Comparison of ENCODE assay signal across 8 mouse cellular contexts in genomic region chr9:64533488-64534119, GRCm38 (mm10).
DNase-seq lines count a peak whose midpoint lies in the region; ATAC-seq lines count a peak whose summit lies in the region.

No protein-coding gene starts in this region.

- no peaks in the 10 kb centered on the region for H3K9me3 ChIP-seq in lung, embryonic 15.5 days
- no peaks in the 10 kb centered on the region for H3K9me3 ChIP-seq in limb, embryonic 10.5 days (replicated peaks)

- no peaks in the 10 kb centered on the region for H3K27me3 ChIP-seq in lung, embryonic 15.5 days
- peaks cover 24% of the 10 kb centered on the region for H3K27me3 ChIP-seq in limb, embryonic 10.5 days (ENCODE audit: low read depth, poor library complexity, severe bottlenecking)

- no peak overlapping the region for H3K4me2 ChIP-seq in lung, embryonic 15.5 days

- ATAC-seq in lung, embryonic 15.5 days (ENCODE audit: borderline replicate concordance, extremely low read depth, low FRiP score, low TSS enrichment) = peak; percentile 39; the same call in 1 of the 2 replicates

- H3K4me1 ChIP-seq in lung, embryonic 15.5 days = no peaks in the 10 kb centered on the region
- peaks cover 42% of the 10 kb centered on the region for H3K4me1 ChIP-seq in limb, embryonic 10.5 days

- no peak overlapping the region for H3K27ac ChIP-seq in lung, embryonic 15.5 days
- no peak overlapping the region for H3K27ac ChIP-seq in limb, embryonic 10.5 days

- no peak overlapping the region for H3K9ac ChIP-seq in lung, embryonic 15.5 days

- peak; percentile 50 for DNase-seq in cerebellum, adult 11-12 months
- no peak for DNase-seq in cerebellum, adult 11 months
- no peak for DNase-seq in lung, postnatal 14 days
- peak; percentile 36 for DNase-seq in limb, embryonic 10.5 days (ENCODE audit: low spot score)
- DNase-seq in spleen, postnatal 10 days (ENCODE audit: low spot score in 2 of 2) = peak; percentile 73 to 90
- no peak for DNase-seq in adrenal gland, postnatal 4 days (ENCODE audit: low spot score in 2 of 2)
- no peak for DNase-seq in gastrocnemius, adult 18-20 months (ENCODE audit: low spot score)

- 26% methylated on average over 15 of the region's 15 CpGs for WGBS in lung, embryonic 15.5 days
- 39% methylated on average over 15 of the region's 15 CpGs for WGBS in limb, embryonic 10.5 days

- no peaks in the 10 kb centered on the region for H3K36me3 ChIP-seq in lung, embryonic 15.5 days
- H3K36me3 ChIP-seq in limb, embryonic 10.5 days = no peaks in the 10 kb centered on the region

- H3K4me3 ChIP-seq in lung, embryonic 15.5 days = no peak overlapping the region
- H3K4me3 ChIP-seq in limb, embryonic 10.5 days = no peak overlapping the region

Comparison
In these comparisons a context has a peak if more than half of its experiments do, and no peak if none do; other contexts are left out.
1. DNase-seq: peak in cerebellum, adult 11-12 months (single experiment), limb, embryonic 10.5 days (single experiment) and spleen, postnatal 10 days (2 of 2); none in cerebellum, adult 11 months (single experiment), lung, postnatal 14 days (single experiment), adrenal gland, postnatal 4 days (0 of 2) and gastrocnemius, adult 18-20 months (single experiment).